Mouse (Mus musculus): ENCODE measurements around the gene Tln2.

Tln2 gene

GRCm38 (mm10) chr9:67546650-67547049, 12.9 kb downstream of the Tln2 start:
- no peak for DNase-seq (ENCODE audit: low spot score)

- DNase-seq (ENCODE audit: low spot score): no peak
These were observed 13.7 kb downstream of the Tln2 start for GRCm38 (mm10) chr9:67545794-67546193.

DNA sequence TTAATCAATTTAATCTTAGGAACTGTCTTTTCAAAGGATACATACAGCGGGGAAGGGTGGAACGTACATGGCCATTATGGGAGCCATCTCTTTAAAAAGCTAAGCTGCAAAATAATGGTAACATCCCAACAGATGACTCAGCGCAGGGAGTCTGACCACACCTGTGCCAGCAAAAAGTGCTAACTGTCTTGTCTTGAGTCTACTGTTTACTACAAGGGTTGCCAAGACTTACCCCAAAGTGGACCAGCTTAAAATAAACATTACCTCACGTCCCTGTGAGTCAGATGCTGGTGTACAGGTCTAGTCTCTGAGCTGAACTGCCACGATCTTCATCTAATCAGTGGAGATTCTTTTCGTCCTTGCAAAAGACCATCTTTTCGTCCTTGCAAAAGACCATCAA, 14.7 kb downstream of the Tln2 start:
- DNase-seq (ENCODE audit: low spot score): peak; percentile 16

DNA sequence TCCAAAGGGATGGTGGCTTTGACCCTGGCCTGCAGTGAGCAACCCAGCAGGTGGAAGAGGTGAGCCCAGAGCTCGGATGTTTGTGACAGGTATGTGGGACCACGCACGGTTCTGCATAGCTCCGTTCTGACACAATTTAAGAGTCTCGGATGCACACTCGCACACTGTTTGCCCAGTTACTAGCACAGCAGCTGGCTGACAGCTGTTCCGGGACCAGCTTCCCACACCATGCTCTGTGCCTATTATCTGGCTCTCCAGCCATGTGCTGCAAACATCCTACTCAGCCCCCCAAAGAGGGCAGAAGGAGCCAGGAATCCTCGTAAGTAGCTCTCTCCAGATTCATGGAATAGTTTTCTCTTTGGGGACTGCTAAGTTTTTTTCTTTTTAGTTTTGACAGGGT, 17.6 kb downstream of the Tln2 start:
- DNase-seq (ENCODE audit: low spot score): no peak

DNA sequence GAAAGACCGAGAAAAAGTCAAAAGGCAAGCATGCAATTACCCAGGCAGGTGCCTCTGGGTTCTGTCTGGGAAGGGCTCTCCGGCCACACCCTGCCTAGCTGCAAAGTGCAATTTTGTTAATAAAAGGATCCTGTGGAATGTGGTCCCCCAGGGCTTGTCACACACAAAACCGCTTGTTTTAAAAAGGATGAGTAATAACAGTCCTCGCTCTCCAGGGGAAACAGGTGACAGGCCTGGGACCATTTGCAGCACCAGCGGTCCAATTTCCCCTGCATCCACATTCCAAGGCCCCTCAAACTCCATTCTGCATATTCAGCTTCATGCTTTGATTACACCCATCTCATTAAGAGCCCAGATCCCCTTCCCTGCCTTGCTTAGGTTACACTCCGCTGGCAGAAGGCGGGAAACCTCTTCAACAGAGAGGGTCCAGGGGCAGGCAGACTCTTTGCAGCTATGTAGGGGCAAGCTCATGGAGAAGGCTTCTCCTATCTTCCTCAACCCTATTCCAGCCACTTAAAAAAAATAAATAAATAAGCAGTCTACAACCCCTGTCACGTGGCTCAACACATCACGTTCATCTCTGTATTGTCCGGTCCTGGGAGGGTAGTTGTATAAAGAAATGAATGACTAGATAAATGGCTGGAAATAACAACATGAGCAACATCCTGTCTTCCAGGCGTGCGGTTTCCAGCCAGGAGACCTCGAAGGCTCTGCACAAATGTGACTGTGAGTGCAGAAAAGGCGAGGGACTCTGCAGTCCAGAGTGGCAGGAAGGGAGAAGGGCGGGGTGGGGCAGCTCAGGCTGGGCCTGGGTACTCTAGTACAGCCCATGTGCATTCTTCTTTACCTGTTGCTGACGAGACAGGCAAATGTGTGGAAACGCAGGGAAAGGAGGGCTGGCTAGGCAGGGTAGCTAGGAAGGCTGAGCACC, 19.5 kb downstream of the Tln2 start:
- DNase-seq (ENCODE audit: low spot score): no peak

GRCm38 (mm10) chr9:67534420-67534819, 25.1 kb downstream of the Tln2 start:
- DNase-seq (ENCODE audit: low spot score): no peak

DNA sequence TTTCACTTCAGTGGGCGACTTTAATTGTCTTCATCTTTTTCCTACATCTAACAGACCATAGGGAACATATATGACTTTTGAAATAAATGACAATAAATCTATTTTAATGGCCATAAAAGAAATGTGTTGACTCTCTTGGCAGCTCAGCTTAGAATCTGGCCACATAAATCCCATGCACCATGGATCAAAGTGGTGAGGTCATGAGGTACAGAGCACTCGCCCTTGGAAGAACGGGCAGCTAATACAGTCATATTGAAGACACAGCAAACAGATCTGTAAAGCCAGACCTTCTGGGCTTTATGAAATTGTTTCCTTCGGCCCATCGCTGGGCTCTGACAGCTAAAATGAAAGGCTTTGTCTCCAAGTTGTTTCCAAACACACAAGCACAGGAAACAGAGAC, 26.2 kb downstream of the Tln2 start:
- no peak for DNase-seq (ENCODE audit: low spot score)

DNA sequence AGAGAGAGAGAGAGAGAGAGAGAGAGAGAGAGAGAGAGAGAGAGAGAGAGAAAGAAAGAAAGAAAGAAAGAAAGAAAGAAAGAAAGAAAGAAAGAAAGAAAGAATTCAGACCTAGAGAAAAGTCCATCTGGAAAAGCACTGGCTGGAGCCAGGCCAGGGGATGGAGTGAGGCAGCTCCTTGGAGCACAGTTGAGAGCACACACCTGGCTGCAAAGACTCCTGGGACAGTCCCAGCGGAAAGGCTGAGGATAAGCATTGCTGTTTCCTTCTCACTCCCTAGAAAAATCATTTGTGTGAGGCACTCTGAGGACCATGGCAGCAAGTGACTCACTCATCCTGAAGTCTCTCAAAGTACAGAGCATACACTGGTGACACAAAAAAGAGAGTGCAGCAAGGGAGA, 26.9 kb downstream of the Tln2 start:
- no peak for DNase-seq (ENCODE audit: low spot score)

DNA sequence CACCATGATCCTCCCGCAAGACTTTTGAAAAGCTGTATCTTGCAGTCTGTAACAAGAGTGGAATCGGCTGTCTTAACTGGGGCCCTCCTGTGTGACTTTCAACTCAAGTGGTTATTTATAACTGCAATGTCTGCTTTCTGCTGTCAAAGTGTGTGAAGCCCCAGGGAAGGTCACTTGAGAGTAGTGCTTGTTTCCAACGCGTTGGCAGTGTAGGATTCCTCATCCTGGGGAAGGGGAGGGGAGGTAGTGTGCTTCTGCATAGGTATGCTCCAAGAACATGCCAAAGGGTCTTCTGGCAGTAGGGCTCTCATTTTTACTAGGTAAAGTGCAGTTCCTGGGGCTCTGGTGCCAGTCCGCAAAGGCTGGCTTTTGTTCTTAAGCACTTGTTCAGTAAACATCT, 29.9 kb downstream of the Tln2 start:
- DNase-seq (ENCODE audit: low spot score): no peak

GRCm38 (mm10) chr9:67527726-67528125, 31.8 kb downstream of the Tln2 start:
- DNase-seq (ENCODE audit: low spot score): no peak

GRCm38 (mm10) chr9:67521736-67522135, 37.8 kb downstream of the Tln2 start:
- DNase-seq (ENCODE audit: low spot score): peak; percentile 8

- no peak for DNase-seq (ENCODE audit: low spot score)
These were observed 50.0 kb downstream of the Tln2 start for GRCm38 (mm10) chr9:67509510-67509909.

- DNase-seq (ENCODE audit: low spot score): peak; percentile 78
These were observed 54.7 kb downstream of the Tln2 start for GRCm38 (mm10) chr9:67504669-67505260.

- no peak for DNase-seq (ENCODE audit: low spot score)
These were observed 57.7 kb downstream of the Tln2 start for GRCm38 (mm10) chr9:67501801-67502200.

- no peak for DNase-seq (ENCODE audit: low spot score)
These were observed 63.1 kb downstream of the Tln2 start for GRCm38 (mm10) chr9:67496368-67496767.

DNA sequence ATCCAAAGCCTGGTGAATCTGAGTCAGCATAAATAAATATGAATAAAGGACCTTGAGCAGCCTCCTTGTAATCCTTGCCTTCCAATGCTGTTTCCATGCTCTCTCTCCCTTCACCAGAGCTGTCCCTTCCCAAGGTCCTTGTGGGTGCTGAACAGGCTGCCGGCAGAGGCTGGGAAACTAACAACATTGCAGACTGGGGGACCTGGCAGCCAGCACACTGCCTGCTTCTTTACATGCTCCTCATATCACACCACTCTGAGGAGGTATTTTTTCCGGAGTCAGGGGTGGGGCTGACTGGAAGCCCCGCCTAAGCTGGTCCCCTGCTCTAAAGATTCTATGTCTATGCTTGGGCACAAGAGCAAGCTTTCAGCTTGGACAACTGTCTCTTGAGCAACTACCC, 64.2 kb downstream of the Tln2 start:
- DNase-seq (ENCODE audit: low spot score): no peak

DNA sequence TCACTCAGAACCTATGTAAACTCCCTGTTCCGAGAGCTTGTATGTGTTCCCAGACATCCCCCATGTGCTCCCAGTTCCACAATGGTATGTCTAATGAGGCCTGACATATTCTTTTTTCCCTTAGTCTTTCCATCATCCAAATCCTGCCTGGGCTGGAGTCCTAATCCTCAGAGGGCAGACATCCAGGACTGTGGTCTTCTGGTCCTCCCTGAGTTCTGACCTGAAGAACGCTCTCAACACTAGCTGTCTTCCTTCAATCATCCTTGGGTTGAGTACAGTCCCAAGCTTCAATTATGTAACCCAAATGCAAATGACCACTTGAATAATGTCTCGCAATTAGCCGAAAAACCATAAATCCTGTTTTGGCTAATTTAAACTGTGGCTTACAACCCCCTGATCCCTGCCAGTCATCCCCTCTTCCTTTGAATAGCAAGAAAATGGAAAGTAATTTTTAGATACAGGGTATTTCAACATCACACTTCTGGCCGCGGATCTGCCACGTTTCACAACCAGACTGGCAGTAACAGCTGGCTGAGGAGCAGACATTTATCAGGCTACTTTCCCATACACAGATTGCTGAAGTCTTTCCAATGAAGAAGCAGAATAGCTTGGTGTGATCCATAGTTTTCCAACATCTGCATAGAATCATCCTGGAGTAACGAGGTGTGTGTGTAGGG, 65.5 kb downstream of the Tln2 start:
- peak; percentile 20 for DNase-seq (ENCODE audit: low spot score)

DNA sequence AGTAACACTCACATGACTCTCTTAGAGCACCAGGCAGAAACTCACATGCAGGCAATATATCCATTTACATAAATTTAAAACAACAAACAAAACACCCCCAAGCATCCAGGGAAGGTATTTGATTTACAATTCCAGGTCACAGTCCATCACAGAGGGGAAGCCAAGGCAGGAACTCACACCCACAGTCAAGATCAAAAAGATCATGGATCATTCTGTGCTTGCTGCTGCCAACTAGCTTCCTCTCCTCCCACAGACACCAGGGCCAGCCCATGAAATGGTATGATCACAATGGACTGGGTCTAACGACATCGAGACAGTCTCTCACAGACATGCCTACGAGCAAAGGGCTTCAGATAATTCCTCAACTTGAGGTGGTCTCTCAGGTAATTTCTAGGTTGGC, 70.1 kb downstream of the Tln2 start:
- no peak for DNase-seq (ENCODE audit: low spot score)

DNA sequence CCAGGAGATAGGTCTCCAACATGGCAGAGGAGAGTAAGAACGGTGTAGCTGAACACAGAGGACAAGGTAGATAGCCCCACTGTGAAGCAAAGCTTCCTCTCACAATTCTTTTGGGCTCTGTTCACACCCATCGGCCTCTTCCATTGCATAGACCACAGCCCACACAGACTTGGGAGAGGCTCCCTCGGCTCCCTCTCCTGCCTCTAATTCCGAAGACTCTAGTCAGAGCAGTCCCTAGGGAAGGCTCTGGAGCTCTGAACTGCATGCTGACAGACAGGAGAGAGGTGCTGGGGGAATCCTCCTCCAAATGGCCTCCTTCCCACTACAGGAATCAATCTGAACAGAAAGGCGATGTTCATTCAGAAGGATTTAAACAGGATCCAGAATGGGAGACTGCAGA, 72.9 kb downstream of the Tln2 start:
- no peak for DNase-seq (ENCODE audit: low spot score)

GRCm38 (mm10) chr9:67485169-67486072, 74.1 kb downstream of the Tln2 start:
- DNase-seq (ENCODE audit: low spot score): no peak

DNA sequence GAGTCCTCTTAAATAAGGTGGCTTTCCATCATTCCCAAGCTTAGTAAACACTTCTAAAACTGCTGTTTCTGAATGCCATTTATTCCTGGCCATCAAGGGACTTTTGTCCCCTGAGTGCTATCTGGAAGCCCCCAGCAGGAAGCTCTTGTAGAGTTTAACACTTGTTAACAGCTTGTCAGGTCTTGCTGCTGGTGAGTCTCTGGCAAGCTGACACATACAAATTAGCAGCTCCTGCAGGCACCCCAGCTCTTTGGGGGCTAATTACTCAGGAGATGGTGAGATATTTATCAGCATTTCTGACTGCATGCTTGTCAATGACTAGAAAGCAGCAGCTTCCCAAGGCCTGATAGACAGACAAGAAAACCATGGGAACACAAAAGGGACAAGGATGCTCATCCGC, 77.2 kb downstream of the Tln2 start:
- no peak for DNase-seq (ENCODE audit: low spot score)

GRCm38 (mm10) chr9:67481851-67482250, 77.7 kb downstream of the Tln2 start:
- no peak for DNase-seq (ENCODE audit: low spot score)
